ENCODE assay signal across 8 mouse cellular contexts in the genomic region with DNA sequence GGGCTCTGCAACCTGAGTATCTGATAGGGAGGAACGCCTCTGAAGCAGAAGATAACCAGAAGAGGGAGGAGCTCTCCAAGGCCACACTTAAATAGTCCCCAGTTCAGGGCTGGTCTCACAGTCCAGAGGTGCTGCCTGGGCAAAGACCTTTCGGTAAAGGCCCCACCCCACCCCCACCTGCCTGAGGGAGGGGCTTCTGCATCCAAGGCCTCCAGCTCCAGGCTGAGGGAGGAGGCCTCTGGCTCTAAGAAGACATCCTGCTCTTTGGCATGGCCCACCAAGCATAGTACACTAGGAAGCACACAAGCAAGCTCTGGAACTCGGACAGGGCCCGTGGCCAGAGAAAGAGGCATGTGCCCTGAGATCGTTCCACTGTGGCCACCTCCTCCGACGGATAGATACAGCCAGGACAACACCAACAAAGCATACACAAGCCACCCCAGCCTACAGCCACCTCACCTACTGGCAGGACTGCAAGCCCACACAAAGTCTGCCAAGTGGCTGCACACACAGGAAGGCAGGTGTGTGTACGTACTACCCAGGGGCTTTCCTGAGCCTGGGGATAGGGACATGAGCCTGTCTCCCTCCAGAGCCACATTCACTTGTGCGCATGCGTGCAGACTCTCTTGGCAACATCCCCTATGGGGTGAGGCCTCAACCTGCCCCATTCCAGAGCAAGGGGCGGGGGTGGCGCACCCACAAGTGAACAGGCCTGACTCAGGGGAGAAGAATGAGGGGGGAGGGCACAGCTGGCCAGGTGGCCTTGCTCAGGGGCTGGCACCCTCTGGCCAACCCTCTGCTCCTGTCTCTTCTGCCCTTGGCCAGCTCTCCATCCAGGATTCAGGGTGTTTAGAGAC. TPM values are rescaled to one million over a fixed set of nuclear protein-coding genes. Genes with fewer than 3 reads are reported as not detected.
DNase-seq lines count a peak whose midpoint lies in the region; ATAC-seq lines count a peak whose summit lies in the region.

No protein-coding gene starts in this region.

- no peak overlapping the region for H3K9ac ChIP-seq in hindbrain, embryonic 14.5 days
- H3K9ac ChIP-seq in liver, embryonic 13.5 days, result peak overlapping the region; percentile 44
- no peak overlapping the region for H3K9ac ChIP-seq in forebrain, embryonic 15.5 days (replicated peaks)

- H3K4me3 ChIP-seq in hindbrain, embryonic 10.5 days, result no peak overlapping the region
- H3K4me3 ChIP-seq in hindbrain, embryonic 14.5 days (replicated peaks; ENCODE audit: low read length), result no peak overlapping the region
- no peak overlapping the region for H3K4me3 ChIP-seq in liver, embryonic 13.5 days (replicated peaks)
- no peak overlapping the region for H3K4me3 ChIP-seq in forebrain, embryonic 15.5 days

- WGBS in hindbrain, embryonic 10.5 days, result 70% methylated on average over 12 of the region's 12 CpGs
- WGBS in hindbrain, embryonic 14.5 days, result 67% methylated on average over 12 of the region's 12 CpGs
- 58% methylated on average over 12 of the region's 12 CpGs for WGBS in liver, embryonic 13.5 days (ENCODE audit: insufficient replicate concordance)
- 68% methylated on average over 12 of the region's 12 CpGs for WGBS in forebrain, embryonic 15.5 days

- peaks cover 32% of the 10 kb centered on the region for H3K27me3 ChIP-seq in hindbrain, embryonic 10.5 days (ENCODE audit: insufficient read depth, poor library complexity, severe bottlenecking)
- H3K27me3 ChIP-seq in hindbrain, embryonic 14.5 days (ENCODE audit: control insufficient read depth, insufficient read depth, low read length), result no peaks in the 10 kb centered on the region
- H3K27me3 ChIP-seq in liver, embryonic 13.5 days, result peaks cover 44% of the 10 kb centered on the region
- H3K27me3 ChIP-seq in forebrain, embryonic 15.5 days, result no peaks in the 10 kb centered on the region

- no peaks in the 10 kb centered on the region for H3K9me3 ChIP-seq in hindbrain, embryonic 10.5 days
- H3K9me3 ChIP-seq in hindbrain, embryonic 14.5 days (ENCODE audit: control insufficient read depth, low read length), result no peaks in the 10 kb centered on the region
- H3K9me3 ChIP-seq in liver, embryonic 13.5 days (replicated peaks), result no peaks in the 10 kb centered on the region
- H3K9me3 ChIP-seq in forebrain, embryonic 15.5 days, result no peaks in the 10 kb centered on the region

- no peak for DNase-seq in hindbrain, embryonic 10.5 days (ENCODE audit: low spot score)
- DNase-seq in hindbrain, embryonic 14.5 days (ENCODE audit: low spot score), result no peak
- DNase-seq in gonadal fat pad, adult 2 months (ENCODE audit: low read depth), result peak; percentile 74
- peak; percentile 48 for DNase-seq in liver, embryonic 13.5 days
- DNase-seq in urinary bladder, postnatal 10 days (ENCODE audit: low spot score), result peak; percentile 71
- no peak for DNase-seq in gastrocnemius, postnatal 36 days

- intact Hi-C loops in gastrocnemius, postnatal 36 days (cut with DNase I), result no loop called here

- no peak for ATAC-seq in hindbrain, embryonic 14.5 days (ENCODE audit: low FRiP score)
- 0 out of 2 replicates have a peak, but pooled peaks have one; percentile 41 for ATAC-seq in liver, embryonic 13.5 days (ENCODE audit: low read depth)
- no peak for ATAC-seq in megakaryocyte progenitor cell, adult 5-6 weeks (replicated peaks; ENCODE audit: poor library complexity)
- ATAC-seq in forebrain, embryonic 15.5 days (replicated peaks), result no peak

- peak overlapping the region; percentile 50; the same call in 1 of the 2 replicates for H3K27ac ChIP-seq in hindbrain, embryonic 10.5 days
- H3K27ac ChIP-seq in hindbrain, embryonic 14.5 days, result no peak overlapping the region
- peak overlapping the region; percentile 21; the same call in 1 of the 2 replicates for H3K27ac ChIP-seq in liver, embryonic 13.5 days
- H3K27ac ChIP-seq in forebrain, embryonic 15.5 days (replicated peaks), result no peak overlapping the region

- H3K4me1 ChIP-seq in hindbrain, embryonic 10.5 days (replicated peaks), result peaks cover 61% of the 10 kb centered on the region
- peaks cover 18% of the 10 kb centered on the region for H3K4me1 ChIP-seq in hindbrain, embryonic 14.5 days (replicated peaks; ENCODE audit: control insufficient read depth, insufficient read depth, low read length)
- peaks cover 74% of the 10 kb centered on the region for H3K4me1 ChIP-seq in liver, embryonic 13.5 days (replicated peaks)
- H3K4me1 ChIP-seq in forebrain, embryonic 15.5 days, result peaks cover 16% of the 10 kb centered on the region

- no peak overlapping the region for H3K4me2 ChIP-seq in hindbrain, embryonic 14.5 days (replicated peaks)
- peak overlapping the region; percentile 42 for H3K4me2 ChIP-seq in liver, embryonic 13.5 days
- H3K4me2 ChIP-seq in forebrain, embryonic 15.5 days (replicated peaks), result no peak overlapping the region

- H3K36me3 ChIP-seq in hindbrain, embryonic 10.5 days, result no peaks in the 10 kb centered on the region
- no peaks in the 10 kb centered on the region for H3K36me3 ChIP-seq in hindbrain, embryonic 14.5 days (replicated peaks; ENCODE audit: control insufficient read depth, insufficient read depth)
- H3K36me3 ChIP-seq in liver, embryonic 13.5 days, result no peaks in the 10 kb centered on the region
- H3K36me3 ChIP-seq in forebrain, embryonic 15.5 days, result no peaks in the 10 kb centered on the region

RNA-seq across cellular contexts. Expression of gene C77080, which starts 29.4 kb away (rescaled TPM):
- polyA plus RNA-seq in hindbrain, embryonic 10.5 days (2016; fragmentation: Nextera tagmentation; extraction: Ambion mirVana), result 3.0 and 3.7 TPM in 2 replicates
- polyA plus RNA-seq in hindbrain, embryonic 14.5 days (2014; fragmentation: Nextera tagmentation; extraction: Ambion mirVana), result 5.8 and 7.0 TPM in 2 replicates
- 20.6 and 26.5 TPM in 2 replicates for polyA plus RNA-seq in gonadal fat pad, adult 2 months (2012; rRNA removed)
- polyA plus RNA-seq in liver, embryonic 13.5 days (2015; fragmentation: Nextera tagmentation; extraction: Ambion mirVana), result 0.47 and 0.59 TPM in 2 replicates
- total RNA-seq in megakaryocyte progenitor cell, adult 5-6 weeks (2015), result 0.12 and 0.25 TPM in 2 replicates
- not detected in 2 replicates for total RNA-seq in megakaryocyte progenitor cell, adult 5-6 weeks (2017)
- total RNA-seq in gastrocnemius, postnatal 36 days (2021), result 1 to 10 TPM; 1.7 to 1.9 TPM
- polyA plus RNA-seq in forebrain, embryonic 15.5 days (2015; fragmentation: Nextera tagmentation; extraction: Ambion mirVana), result 4.1 and 4.5 TPM in 2 replicates

RNA-seq across cellular contexts. Expression of gene Yars, which starts 42.3 kb away (rescaled TPM):
- 104 and 109 TPM in 2 replicates for polyA plus RNA-seq in hindbrain, embryonic 10.5 days (2016; fragmentation: Nextera tagmentation; extraction: Ambion mirVana)
- 111 and 118 TPM in 2 replicates for polyA plus RNA-seq in hindbrain, embryonic 14.5 days (2014; fragmentation: Nextera tagmentation; extraction: Ambion mirVana)
- polyA plus RNA-seq in gonadal fat pad, adult 2 months (2012; rRNA removed), result 23.4 and 25.4 TPM in 2 replicates
- 69.9 and 78.8 TPM in 2 replicates for polyA plus RNA-seq in liver, embryonic 13.5 days (2015; fragmentation: Nextera tagmentation; extraction: Ambion mirVana)
- 25.2 and 28.0 TPM in 2 replicates for total RNA-seq in megakaryocyte progenitor cell, adult 5-6 weeks (2015)
- total RNA-seq in megakaryocyte progenitor cell, adult 5-6 weeks (2017), result 55.3 and 60.7 TPM in 2 replicates
- total RNA-seq in gastrocnemius, postnatal 36 days (2021), result 10 to 100 TPM; 38.0 to 39.8 TPM
- 106 and 115 TPM in 2 replicates for polyA plus RNA-seq in forebrain, embryonic 15.5 days (2015; fragmentation: Nextera tagmentation; extraction: Ambion mirVana)

RNA-seq across cellular contexts. Expression of gene S100pbp, which starts 42.3 kb away (rescaled TPM):
- polyA plus RNA-seq in hindbrain, embryonic 10.5 days (2016; fragmentation: Nextera tagmentation; extraction: Ambion mirVana), result 21.5 and 26.3 TPM in 2 replicates
- 17.3 and 19.3 TPM in 2 replicates for polyA plus RNA-seq in hindbrain, embryonic 14.5 days (2014; fragmentation: Nextera tagmentation; extraction: Ambion mirVana)
- polyA plus RNA-seq in gonadal fat pad, adult 2 months (2012; rRNA removed), result 14.7 and 18.9 TPM in 2 replicates
- 5.8 and 7.4 TPM in 2 replicates for polyA plus RNA-seq in liver, embryonic 13.5 days (2015; fragmentation: Nextera tagmentation; extraction: Ambion mirVana)
- 25.1 and 42.6 TPM in 2 replicates for total RNA-seq in megakaryocyte progenitor cell, adult 5-6 weeks (2015)
- total RNA-seq in megakaryocyte progenitor cell, adult 5-6 weeks (2017), result 13.2 and 23.5 TPM in 2 replicates
- 1 to 10 TPM; 3.3 to 5.1 TPM for total RNA-seq in gastrocnemius, postnatal 36 days (2021)
- 15.3 and 17.2 TPM in 2 replicates for polyA plus RNA-seq in forebrain, embryonic 15.5 days (2015; fragmentation: Nextera tagmentation; extraction: Ambion mirVana)

RNA-seq across cellular contexts. Expression of gene Sync, which starts 55.6 kb away (rescaled TPM):
- 0.37 and 0.63 TPM in 2 replicates for polyA plus RNA-seq in hindbrain, embryonic 10.5 days (2016; fragmentation: Nextera tagmentation; extraction: Ambion mirVana)
- polyA plus RNA-seq in hindbrain, embryonic 14.5 days (2014; fragmentation: Nextera tagmentation; extraction: Ambion mirVana), result 1.2 and 2.2 TPM in 2 replicates
- polyA plus RNA-seq in gonadal fat pad, adult 2 months (2012; rRNA removed), result 1.4 and 2.0 TPM in 2 replicates
- 0.07 and 0.13 TPM in 2 replicates for polyA plus RNA-seq in liver, embryonic 13.5 days (2015; fragmentation: Nextera tagmentation; extraction: Ambion mirVana)
- not detected in 2 replicates for total RNA-seq in megakaryocyte progenitor cell, adult 5-6 weeks (2015)
- total RNA-seq in megakaryocyte progenitor cell, adult 5-6 weeks (2017), result 0.08 TPM in 1 of 2 replicates, not detected in the other
- total RNA-seq in gastrocnemius, postnatal 36 days (2021), result 10 to 100 TPM; 38.3 to 44.9 TPM
- 0.13 and 0.36 TPM in 2 replicates for polyA plus RNA-seq in forebrain, embryonic 15.5 days (2015; fragmentation: Nextera tagmentation; extraction: Ambion mirVana)

Comparison
In these comparisons a context has a peak if more than half of its experiments do, and no peak if none do; other contexts are left out.
1. H3K27ac ChIP-seq: peak in hindbrain, embryonic 10.5 days (single experiment) and liver, embryonic 13.5 days (single experiment); none in hindbrain, embryonic 14.5 days (single experiment) and forebrain, embryonic 15.5 days (single experiment).
2. DNase-seq: peak in gonadal fat pad, adult 2 months (single experiment), liver, embryonic 13.5 days (single experiment) and urinary bladder, postnatal 10 days (single experiment); none in hindbrain, embryonic 10.5 days (single experiment), hindbrain, embryonic 14.5 days (single experiment) and gastrocnemius, postnatal 36 days (0 of 2).